Mouse (Mus musculus) frontal cortex, postnatal 10 days (tissue): ENCODE results near the gene Tnni1.

Experiments
- DNase-seq, 2 experiments: peaks; one replicate each; pipeline ENCODE4 v3.0.0; 2022; ENCODE audit warnings: low spot score in 2 of 2, mixed read lengths in 1 of 2

Gene Tnni1

DNA sequence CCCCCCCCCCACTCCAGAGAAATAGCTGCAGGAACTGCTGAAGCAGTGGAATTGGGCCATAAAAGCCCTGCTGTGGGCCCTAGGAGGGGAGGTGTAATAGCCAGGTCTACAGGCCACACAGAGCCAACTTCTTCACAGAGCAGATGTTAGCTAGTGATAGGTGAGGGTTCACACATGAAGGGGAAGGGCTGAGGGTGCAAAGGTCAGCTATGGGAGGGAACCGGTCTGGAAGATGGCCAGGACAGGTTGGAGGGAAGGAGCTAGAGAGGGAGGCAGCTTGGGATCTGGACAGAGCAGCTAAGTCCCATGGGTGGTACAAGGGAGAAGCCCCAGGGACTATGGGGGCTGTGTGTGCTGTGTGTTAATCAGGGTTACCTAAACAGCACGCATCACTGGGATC lies 30.9 kb downstream of the Tnni1 start:
- no peak for DNase-seq

DNA sequence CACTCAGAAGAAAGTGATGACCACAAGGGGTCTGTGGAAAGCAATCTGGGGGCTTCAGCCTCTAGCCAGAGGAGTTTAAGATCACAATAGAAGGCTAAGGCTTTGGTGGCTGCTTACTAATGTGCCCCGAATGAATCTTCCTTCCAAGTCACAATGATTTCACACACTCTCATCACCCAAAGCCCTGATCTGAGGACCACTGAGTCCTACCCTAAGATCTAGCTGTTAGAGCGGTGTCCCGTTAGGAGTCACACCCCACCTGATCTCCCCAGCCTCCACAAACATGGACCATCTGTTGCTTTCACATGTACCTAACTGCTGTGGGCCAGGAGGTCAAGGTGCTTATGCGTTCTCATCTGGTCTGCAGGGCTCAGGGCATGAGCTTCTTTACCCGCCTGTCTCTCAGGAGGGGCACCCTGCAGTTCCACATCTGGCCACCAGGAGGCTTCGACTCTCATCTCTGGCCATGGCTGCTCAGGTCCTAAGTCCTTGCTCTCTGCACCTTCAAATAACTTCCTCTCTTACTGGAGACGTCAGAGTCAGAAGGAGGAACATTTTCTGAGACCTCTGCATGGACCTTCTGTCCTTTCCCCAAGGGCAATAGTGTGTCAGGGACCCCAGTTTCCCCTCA lies 31.9 kb downstream of the Tnni1 start:
- DNase-seq = peak in 1 of 2 experiments; percentile 72

DNA sequence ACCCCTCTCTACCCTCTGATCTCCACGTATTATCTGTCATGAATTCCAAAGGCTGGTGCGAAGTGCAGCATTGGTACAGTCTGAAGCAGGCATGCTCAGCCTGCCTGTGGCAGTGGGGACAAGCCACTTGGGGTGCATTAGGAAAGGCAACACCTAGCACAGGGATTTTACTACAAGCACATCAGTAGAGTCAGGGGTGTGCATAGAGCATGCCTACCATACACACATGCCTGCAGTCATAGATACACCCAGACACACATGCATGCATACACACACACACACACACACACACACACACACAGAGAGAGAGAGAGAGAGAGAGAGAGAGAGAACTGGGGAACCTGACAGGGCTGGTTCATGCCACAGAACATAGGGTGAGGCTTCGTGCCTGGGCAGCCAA lies 33.0 kb downstream of the Tnni1 start:
- no peak for DNase-seq

DNA sequence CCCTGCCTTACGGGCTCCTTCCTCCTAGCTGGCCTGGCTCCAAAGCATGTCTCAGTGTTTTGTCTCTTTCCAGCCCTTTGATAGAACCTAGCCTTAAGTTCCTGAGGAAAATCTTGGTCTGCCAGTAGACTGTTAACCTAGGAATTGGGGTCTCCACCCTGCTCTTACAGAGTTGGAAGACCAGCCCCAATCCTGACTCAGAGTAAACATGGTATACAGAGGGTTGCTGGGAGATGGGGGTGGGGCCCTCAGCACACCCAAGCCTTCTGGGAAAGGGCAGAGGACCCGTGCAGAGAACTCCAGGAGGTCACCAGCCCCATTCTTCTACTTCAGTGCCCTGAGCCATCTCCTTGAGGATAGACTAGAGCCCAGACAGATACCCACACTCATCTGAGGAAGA lies 33.4 kb downstream of the Tnni1 start:
- no peak for DNase-seq

DNA sequence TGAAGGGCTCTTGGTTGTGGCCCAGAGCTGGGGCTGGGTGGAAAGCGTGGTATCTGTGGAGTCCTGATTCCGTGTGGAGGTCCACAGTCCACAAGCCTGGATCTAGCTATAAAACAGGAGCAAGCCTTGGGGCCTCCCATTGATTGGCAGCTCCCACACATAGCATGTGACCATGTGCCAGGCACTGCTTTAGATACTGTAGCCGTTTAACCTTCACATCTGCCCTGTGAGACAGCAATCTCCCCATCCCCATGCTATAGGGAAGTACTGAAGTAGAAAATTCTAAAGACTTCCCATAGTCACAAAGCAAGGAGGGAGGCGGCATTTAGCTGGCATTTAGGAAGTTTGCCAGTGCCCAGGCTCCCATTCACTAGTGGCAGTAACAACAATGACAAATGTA lies 33.8 kb downstream of the Tnni1 start:
- DNase-seq = no peak

DNA sequence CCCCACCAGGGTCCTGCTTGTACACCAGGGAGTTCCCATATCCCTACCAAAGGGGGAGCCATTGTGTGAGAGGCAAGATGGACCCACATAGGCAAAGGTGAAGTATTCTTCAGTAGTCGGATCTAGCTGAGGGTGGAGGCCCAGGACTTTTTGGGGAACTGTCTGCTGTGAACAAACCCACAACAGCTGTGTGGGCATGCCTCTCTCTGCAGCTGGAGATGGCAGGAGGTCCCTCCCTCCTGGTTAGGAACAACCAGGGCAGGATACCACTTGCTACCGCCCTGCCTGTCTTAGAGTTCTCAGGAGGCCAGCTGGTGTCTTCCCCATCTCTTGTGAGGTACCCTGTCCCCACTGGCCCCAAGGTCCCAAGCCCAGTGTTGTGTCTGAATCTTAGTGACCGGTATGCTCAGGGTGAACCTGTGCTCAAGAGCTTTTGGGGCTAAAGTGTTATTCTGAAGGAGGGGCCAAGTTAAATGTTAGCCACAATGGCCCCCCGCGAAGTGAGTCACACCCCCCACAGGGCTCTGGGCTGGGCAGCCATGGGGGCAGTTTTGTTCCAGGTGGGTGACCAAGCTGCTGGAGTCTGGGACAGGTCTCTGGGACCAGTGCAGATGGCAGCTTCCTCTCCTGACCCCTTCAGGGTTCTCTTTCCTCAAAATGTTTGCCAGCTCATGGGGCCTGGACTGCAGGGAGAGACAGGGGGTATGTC lies 34.6 kb downstream of the Tnni1 start:
- no peak for DNase-seq

DNA sequence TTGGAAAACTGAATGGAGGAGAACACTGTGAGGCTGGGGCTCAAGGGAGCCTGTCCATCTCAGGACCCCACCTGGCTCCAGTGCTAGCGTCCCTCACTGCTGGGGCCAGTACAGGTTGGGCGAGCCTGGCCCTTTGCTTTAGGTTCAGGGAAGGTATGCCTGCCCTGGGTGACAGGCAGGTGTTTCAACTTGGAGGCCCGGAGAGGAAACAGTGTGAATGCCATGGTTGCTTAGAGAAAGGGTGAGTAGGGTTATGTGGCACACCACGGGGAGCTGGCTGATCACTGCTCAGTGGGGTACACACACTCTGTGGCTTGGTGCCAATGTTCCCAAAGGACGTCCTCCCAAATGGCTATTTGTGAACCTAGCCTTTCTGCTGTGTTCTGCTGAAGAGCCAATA lies 35.3 kb downstream of the Tnni1 start:
- no peak for DNase-seq

DNA sequence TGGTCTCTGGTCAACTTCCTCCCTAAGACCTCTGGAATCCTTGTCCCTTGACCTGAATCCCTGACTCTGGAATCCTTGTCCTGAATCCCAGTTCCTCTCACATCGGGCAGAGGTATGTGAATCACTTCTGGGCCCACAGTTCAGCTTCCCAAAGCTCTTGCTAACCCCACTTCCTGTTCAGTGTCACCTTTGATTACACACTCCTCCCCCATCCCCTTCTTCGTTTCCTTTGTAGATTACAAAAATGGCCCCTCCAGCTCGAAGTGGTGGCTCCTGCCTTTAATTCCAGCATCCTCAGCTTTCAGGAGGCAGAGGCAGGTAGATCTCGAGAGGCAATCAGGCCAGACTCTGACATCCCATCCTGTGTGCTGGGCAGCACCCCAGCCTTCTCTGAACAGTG lies 38.4 kb downstream of the Tnni1 start:
- no peak for DNase-seq

DNA sequence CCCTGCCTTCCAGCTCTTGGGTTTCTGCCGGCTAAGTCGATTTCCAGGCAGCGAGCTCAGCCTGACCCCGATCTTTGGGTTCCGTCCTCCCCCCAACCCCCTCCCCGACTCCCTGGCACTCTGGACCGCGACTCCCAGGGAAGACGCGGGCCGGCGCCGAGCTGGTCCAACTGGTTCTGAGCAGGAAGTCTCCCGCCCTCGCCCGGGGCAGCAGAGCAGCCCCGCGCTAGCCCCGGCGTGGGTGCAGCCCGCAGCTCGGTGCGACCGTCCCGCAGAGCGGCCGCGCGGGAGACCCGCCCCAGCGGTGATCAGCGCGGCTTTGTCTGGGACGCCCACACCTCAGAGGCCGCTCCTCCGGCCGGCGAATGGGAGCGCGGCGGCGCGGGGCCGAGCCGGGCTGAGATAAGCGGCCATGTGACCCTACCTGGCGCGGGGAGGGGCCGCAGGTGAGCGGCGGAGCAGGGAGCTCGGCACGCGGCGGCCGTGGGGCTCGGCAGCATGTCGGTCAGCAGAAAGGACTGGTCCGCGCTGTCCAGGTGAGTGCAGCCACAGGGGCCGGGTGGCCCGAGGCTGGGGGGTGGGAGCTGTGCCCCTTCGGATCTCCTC lies 39.4 kb downstream of the Tnni1 start, which contains the start of gene Lad1:
TSS of gene Lad1 (plus strand) at position 118 of the 606 bp plus-strand sequence.
- DNase-seq = no peak

DNA sequence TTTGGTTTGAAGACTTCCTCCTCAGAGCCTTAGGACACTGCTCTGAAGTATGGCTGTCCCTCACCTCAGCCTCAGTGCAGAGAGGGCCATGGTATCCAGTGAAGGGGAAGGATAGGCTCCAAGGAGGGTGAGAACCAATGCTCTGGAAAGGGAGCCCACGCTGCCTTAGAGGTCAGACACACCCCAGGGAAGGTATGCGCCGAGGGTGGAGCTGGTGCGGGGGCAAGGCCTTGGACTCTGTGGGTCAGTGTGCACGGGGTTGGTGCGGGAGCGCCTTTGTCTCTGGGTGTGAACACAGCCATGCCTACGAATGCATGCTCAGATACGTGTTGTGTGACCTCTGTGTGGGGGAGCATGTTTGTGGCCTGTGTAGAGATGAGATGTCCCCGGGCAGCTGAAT lies 40.8 kb downstream of the Tnni1 start:
- DNase-seq = no peak

DNA sequence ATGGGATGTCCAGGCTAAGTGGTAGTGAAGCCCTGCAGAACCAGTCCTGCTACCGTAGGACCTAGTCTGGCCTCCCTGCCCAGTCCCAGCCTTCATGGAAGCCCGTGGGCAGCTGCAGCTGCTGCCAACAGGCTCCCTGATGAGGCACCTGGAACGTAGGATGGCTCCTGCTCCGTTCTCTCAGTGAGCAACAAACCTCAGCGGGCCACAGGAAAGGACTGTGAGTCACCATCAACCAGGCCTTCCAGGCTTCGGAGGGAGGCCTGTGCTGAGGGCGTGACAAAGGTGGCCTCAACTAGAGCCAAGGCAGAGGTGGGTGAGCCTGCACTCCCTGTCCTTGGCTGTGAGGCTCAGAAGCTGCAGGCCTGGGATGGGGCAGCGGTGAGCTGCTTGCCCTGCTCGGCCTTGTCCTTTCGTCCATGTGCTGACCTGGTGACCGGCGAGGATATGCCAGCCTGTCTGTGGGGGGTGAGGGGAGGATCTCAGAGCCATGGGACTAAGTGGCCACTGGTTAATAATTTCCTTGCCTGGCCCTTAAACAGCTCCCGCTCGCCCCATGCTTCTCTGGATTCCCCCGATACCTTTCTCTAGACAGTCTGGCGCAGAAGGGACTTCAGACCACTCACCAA lies 41.6 kb downstream of the Tnni1 start:
- DNase-seq = no peak

DNA sequence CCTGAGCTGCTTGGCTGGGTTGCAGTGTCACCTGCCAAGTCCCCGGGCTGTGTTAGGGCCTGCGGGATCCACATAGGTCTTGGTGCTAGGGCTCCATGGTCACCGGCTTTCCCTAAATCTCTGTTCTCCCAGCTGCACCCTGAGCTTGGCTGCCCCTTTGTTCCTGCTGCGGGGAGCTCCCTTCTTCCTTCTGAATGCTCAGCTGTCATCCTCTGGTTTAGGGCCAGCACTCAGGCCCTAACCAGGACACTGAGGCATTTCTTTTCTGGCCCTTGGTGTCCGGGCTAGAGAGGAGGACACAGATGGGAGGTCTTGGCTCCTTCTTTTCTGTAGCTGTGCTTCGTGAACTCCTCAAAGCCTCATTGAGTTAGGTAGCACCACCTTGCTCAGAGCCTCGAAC lies 42.5 kb downstream of the Tnni1 start:
- DNase-seq = no peak

DNA sequence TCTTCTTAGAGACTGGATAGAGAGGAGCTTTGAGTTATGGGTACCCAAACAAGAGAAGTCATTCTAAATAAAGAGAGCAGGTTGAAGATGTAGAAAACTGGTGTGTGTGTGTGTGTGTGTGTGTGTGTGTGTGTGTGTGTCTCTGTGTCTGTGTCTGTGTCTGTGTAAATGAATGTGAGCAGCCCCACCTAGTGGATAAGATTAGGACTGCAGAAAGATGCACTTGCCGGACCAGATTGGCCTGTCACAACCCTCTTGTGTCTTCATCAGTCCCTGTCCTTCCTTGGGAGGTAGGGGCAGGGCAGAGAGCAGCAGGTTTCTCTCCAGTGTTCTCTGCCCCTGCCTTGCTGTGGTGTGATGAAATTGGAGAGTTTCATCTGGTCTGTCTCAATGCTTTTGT lies 49.7 kb downstream of the Tnni1 start:
- no peak for DNase-seq

DNA sequence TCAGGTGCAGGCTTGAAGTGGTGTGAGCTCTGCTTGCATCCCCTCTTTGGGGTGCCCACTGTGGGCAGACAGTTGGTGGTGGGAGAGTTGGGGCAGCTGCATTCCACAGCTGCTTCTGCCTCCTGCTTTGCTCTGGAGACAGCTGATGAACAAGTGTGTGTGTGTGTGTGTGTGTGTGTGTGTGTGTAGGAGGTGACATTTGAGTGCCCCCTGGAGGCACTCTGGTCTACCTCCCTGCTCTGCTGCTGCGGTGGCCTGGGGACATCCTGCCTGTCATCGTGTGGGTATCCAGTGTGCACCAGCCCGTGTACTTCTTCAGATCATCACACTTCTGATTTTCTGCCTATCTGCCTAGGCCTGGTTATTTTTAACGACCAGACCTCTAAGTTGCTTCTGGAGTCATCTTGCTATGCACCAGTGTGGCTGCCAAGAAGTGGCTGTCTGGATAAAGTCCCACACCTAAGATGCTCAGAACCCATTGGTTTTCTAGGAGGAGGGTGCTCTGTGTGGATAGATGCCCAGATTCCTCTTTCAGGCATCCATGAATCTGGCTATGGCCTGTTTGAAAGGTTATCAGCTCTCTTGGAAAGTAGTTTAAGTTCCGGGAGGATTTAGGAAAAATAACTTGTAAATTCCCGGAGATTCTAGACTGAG lies 55.1 kb downstream of the Tnni1 start:
- no peak for DNase-seq

DNA sequence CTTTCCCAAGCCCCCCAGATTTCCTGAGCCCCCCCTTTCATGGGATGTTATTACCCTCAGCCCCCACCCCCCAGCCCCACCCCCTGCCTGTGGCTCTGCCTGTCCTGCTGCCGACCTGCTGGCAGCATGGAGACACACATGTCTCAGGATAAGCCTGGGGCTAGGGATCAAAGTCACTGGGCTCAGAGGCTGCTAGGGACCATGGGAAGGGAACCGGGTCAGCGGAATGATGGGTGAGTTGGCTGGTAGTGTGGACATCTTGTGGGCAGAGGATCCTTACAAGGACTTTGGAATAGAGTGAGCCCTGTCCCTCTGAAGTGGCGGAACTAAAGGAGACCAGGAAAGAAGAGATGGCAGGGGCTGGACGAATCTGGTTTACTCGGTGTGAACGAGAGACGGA lies 55.7 kb downstream of the Tnni1 start:
- no peak for DNase-seq

DNA sequence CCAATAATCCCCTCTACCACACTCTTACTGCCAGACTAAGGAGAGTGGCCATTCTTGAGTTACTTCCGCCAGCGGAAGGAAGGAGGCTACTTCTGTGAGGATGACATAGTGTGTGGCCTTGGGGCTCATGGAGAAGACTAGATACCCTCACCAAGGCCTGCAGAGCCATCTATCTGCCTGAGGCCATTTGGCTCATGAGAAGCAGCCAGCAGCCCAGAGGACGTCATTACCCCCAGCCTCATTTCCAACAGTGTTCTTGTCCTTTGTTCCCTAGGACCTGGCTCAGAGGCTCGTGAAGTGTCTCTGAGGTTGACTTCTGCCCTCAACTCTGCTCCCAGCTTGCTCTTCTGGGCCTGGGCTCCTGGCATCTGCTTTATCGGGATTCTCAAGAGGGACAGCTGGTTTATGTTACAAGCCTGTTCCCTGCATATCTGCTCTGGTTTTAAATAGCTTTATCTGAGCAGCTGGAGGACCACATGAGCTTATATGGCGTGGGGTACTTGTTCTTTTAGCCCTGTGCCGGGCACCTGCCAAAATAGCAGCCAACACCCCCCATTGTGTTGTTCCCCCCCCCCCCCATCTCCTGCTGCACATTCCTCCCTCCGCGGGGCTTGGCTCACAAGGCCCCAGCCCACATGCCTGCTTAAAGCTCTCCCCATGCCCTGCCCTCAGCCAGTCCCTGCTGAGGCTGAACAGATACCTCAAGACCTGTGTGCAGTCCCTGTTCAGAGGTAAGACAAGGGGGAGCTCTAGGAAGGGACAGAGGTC lies 56.7 kb downstream of the Tnni1 start, which contains the start of gene Tnnt2:
TSS of gene Tnnt2 (plus strand) at position 639 of the 768 bp plus-strand sequence.
- no peak for DNase-seq

DNA sequence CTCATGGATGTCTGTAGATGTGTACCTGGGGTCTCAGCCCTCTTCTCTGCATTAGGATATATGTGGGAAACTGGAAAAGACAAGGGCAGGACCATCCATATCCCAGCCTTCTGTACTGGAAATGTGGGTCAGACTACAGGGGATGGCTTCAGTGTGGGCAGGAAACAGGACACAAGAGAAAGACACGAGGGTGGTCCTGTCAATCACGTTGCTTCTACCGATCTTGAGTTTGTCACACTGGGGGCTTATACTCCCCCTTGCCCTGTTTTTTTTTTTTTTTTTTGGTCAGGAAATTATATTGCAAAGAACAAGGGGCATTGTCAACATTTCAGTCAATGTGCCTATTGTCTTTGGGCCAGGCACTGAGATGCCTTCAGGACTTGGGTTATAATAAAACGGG lies 59.4 kb downstream of the Tnni1 start:
- no peak for DNase-seq

DNA sequence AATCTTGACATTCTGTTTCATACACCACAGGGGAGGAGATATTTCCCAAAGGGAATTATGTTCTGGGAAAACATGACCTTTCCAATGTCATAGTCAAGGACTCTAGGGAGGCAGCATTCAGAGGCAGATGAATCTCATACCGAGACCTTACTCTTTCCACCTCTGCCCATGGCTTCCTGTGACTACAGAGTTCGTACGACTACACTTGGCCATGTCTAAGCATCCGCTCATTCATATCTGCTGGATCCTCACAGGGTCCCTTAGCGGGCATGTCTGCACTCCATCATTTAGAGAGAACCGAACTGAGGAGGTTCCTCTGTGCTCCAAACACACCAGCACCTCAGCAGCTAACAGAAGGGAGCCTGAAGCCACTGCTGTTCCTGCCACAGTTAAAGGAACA lies 59.8 kb downstream of the Tnni1 start:
- DNase-seq = no peak

DNA sequence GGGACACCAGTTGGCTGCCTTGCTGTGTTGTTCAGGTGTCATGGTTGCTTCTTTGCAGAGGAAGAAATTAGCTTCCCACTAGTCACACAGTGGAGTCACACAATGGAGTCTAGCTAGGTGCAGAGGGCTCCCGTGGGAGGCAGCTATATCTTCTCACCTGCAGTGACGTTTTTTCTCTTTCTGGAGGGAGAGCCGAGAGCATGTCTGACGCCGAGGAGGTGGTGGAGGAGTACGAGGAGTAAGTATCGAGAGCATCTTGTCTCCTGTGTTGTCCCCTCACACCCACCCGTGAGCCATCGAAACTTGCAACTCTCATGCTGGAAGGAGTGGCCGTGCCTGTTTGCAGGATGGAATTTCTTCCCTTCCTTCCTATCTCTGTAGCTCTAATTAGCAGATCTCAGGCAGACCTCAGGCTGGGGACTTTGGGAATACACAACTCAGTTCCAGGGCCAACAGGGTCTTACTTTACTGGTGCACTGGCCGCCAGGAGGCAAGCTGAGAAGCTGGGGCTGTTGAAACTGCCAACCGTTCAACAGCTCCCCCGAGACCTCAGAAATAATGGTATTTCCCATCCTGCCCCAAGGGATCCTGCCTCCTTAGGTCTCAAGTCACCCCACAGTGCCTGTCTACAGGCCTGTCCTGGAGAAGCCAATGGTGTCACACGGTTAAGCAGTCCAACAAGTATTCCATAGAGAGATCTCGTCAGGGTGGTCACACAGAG lies 61.6 kb downstream of the Tnni1 start:
- no peak for DNase-seq

DNA sequence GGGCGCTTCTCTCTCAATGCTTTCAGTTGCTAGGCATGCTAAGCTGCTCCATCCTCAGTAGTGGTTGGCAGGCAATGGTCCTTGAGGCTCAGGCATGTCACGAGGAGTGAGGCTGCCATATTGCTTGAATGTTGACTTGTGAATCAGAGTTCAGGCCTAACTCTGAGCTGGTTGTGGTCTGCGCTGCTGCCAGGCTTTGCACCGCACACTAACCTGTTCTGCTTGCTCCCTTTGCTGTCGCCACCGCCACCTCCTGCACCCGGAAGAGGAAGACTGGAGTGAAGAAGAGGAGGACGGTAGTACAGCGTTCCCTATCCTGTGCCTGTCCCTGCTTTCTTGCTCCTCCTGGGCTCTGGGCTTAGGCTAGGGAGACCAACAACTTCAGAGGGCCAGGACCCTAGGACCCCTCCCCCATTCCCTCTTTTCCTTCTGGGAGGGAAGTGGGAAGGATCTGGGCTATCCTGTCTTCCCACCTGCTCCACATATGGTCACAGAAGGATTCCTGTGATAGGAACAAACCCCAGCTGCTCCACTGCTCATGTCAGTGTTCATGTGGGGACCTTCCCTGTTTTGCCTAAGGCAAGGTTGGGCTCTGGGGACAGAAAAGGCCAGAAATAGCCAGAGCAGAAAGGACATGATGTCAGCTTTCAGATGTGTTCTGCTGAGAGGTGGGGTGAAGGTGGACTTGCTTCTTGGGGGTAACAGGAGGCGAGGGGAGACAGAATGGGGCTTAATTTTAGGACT lies 64.5 kb downstream of the Tnni1 start:
- DNase-seq = no peak
